Mouse (Mus musculus) embryonic fibroblast, embryonic 13.5 days (primary cell): Measurements from ENCODE around the gene L1td1.

ENCODE experiments used
- CTCF ChIP-seq: IDR thresholded peaks from 2 replicates; pipeline ENCODE4 v1.5.1; 2011; ENCODE audit warnings: mild to moderate bottlenecking, control low read depth, low read length, moderate library complexity, borderline replicate concordance; ENCODE audit not compliant: insufficient read depth
- POLR2A ChIP-seq: IDR thresholded peaks from 2 replicates; pipeline ENCODE4 v1.6.1; 2011; ENCODE audit warnings: low read depth, mild to moderate bottlenecking, control low read depth, low read length, moderate library complexity

GRCm38 (mm10) chr4:98743906-98744210, 17.3 kb downstream of the L1td1 start:
- TF ChIP-seq CTCF (no peak), POLR2A (no peak)
